Mouse (Mus musculus): ENCODE data around the gene Rinl. TPM values are rescaled to one million over a fixed set of nuclear protein-coding genes. Genes with fewer than 3 reads are reported as not detected.

Gene Rinl
- polyA plus RNA-seq, 1 experiment from 2014 or later: 2.5 TPM

GRCm38 (mm10) chr7:28838331-28838730 lies 49.6 kb downstream of the Rinl start:
- WGBS (ENCODE audit: insufficient replicate concordance): 74% methylated on average over 9 of the region's 9 CpGs
- H3K4me2 ChIP-seq: no peak overlapping the region
- ATAC-seq (replicated peaks; ENCODE audit: insufficient number of reproducible peaks, low FRiP score, low TSS enrichment): no peak
- no peak overlapping the region for H3K27ac ChIP-seq (ENCODE audit: low read depth, low read length)
- no peak overlapping the region for H3K9ac ChIP-seq (ENCODE audit: low read depth, low read length)
- H3K4me1 ChIP-seq (ENCODE audit: control insufficient read depth, insufficient read depth, low read length): no peaks in the 10 kb centered on the region
- H3K36me3 ChIP-seq (ENCODE audit: control insufficient read depth, insufficient read depth, low read length): no peaks in the 10 kb centered on the region
- no peak overlapping the region for H3K4me3 ChIP-seq (ENCODE audit: low read depth, low read length)
- no peaks in the 10 kb centered on the region for H3K27me3 ChIP-seq (ENCODE audit: control insufficient read depth, insufficient read depth, low read length)
- no peaks in the 10 kb centered on the region for H3K9me3 ChIP-seq (replicated peaks; ENCODE audit: control insufficient read depth, low read length)

- Histone ChIP-seq H3K4me1 (ENCODE audit: control insufficient read depth, insufficient read depth, low read length) (no peaks in the 10 kb centered on the region), H3K4me3 (ENCODE audit: low read depth, low read length) (no peak overlapping the region), H3K9ac (ENCODE audit: low read depth, low read length) (no peak overlapping the region), H3K4me2 (no peak overlapping the region), H3K9me3 (replicated peaks; ENCODE audit: control insufficient read depth, low read length) (no peaks in the 10 kb centered on the region), H3K27ac (ENCODE audit: low read depth, low read length) (no peak overlapping the region), H3K36me3 (ENCODE audit: control insufficient read depth, insufficient read depth, low read length) (no peaks in the 10 kb centered on the region), H3K27me3 (ENCODE audit: control insufficient read depth, insufficient read depth, low read length) (no peaks in the 10 kb centered on the region)
- 88% methylated on average over 1 of the region's 1 CpGs for WGBS (ENCODE audit: insufficient replicate concordance)
- no peak for ATAC-seq (replicated peaks; ENCODE audit: insufficient number of reproducible peaks, low FRiP score, low TSS enrichment)
These were observed 58.5 kb downstream of the Rinl start for GRCm38 (mm10) chr7:28847273-28847672.

Other genes starting within 250 kb of the Rinl start
- gene Sycn, start 248.1 kb upstream of the Rinl start, polyA plus RNA-seq (2014; fragmentation: Nextera tagmentation; extraction: Ambion mirVana): not detected in 2 replicates
- not detected in 2 replicates for gene Nccrp1, start 241.7 kb upstream of the Rinl start, polyA plus RNA-seq (2014; fragmentation: Nextera tagmentation; extraction: Ambion mirVana)
- 22.2 and 22.8 TPM in 2 replicates for gene Samd4b, start 190.8 kb upstream of the Rinl start, polyA plus RNA-seq (2014; fragmentation: Nextera tagmentation; extraction: Ambion mirVana)
- gene Pak4, start 190.8 kb upstream of the Rinl start, polyA plus RNA-seq (2014; fragmentation: Nextera tagmentation; extraction: Ambion mirVana): 25.4 and 27.6 TPM in 2 replicates
- 0.17 TPM in 1 of 2 replicates, not detected in the other for gene Acp7, start 157.6 kb upstream of the Rinl start, polyA plus RNA-seq (2014; fragmentation: Nextera tagmentation; extraction: Ambion mirVana)
- 3.3 and 5.1 TPM in 2 replicates for gene Fbxo27, start 96.1 kb upstream of the Rinl start, polyA plus RNA-seq (2014; fragmentation: Nextera tagmentation; extraction: Ambion mirVana)
- gene Fbxo17, start 72.2 kb upstream of the Rinl start, polyA plus RNA-seq (2014; fragmentation: Nextera tagmentation; extraction: Ambion mirVana): 12.0 and 12.7 TPM in 2 replicates
- 133 and 134 TPM in 2 replicates for gene Mrps12, start 47.1 kb upstream of the Rinl start, polyA plus RNA-seq (2014; fragmentation: Nextera tagmentation; extraction: Ambion mirVana)
- gene Sars2, start 47.0 kb upstream of the Rinl start, polyA plus RNA-seq (2014; fragmentation: Nextera tagmentation; extraction: Ambion mirVana): 20.9 and 21.2 TPM in 2 replicates
- not detected in 2 replicates for gene Ccer2, start 32.8 kb upstream of the Rinl start, polyA plus RNA-seq (2014; fragmentation: Nextera tagmentation; extraction: Ambion mirVana)
- 52.2 and 55.3 TPM in 2 replicates for gene Sirt2, start 22.2 kb upstream of the Rinl start, polyA plus RNA-seq (2014; fragmentation: Nextera tagmentation; extraction: Ambion mirVana)
- gene Nfkbib, start 21.5 kb upstream of the Rinl start, polyA plus RNA-seq (2014; fragmentation: Nextera tagmentation; extraction: Ambion mirVana): 34.7 and 38.0 TPM in 2 replicates
- gene Hnrnpl, start 19.6 kb downstream of the Rinl start, polyA plus RNA-seq (2014; fragmentation: Nextera tagmentation; extraction: Ambion mirVana): 210 and 212 TPM in 2 replicates
- 139 and 149 TPM in 2 replicates for gene Ech1, start 36.2 kb downstream of the Rinl start, polyA plus RNA-seq (2014; fragmentation: Nextera tagmentation; extraction: Ambion mirVana)
- 2.2 and 3.9 TPM in 2 replicates for gene Lgals4, start 44.9 kb downstream of the Rinl start, polyA plus RNA-seq (2014; fragmentation: Nextera tagmentation; extraction: Ambion mirVana)
- gene Lgals7, start 74.9 kb downstream of the Rinl start, polyA plus RNA-seq (2014; fragmentation: Nextera tagmentation; extraction: Ambion mirVana): 0.82 and 1.0 TPM in 2 replicates
- gene Capn12, start 92.5 kb downstream of the Rinl start, polyA plus RNA-seq (2014; fragmentation: Nextera tagmentation; extraction: Ambion mirVana): 0.46 and 0.70 TPM in 2 replicates
- gene Actn4, start 173.4 kb downstream of the Rinl start, polyA plus RNA-seq (2014; fragmentation: Nextera tagmentation; extraction: Ambion mirVana): 227 and 262 TPM in 2 replicates
- 278 and 286 TPM in 2 replicates for gene Eif3k, start 192.9 kb downstream of the Rinl start, polyA plus RNA-seq (2014; fragmentation: Nextera tagmentation; extraction: Ambion mirVana)
- 6.8 and 6.9 TPM in 2 replicates for gene Map4k1, start 193.1 kb downstream of the Rinl start, polyA plus RNA-seq (2014; fragmentation: Nextera tagmentation; extraction: Ambion mirVana)

All from heart, embryonic 11.5 days (tissue).